In genomic region chr14:76613604-76614003, GRCm38 (mm10) we compare ENCODE assay signal across 27 mouse cellular contexts. TPM values are rescaled to one million over a fixed set of nuclear protein-coding genes. Genes with fewer than 3 reads are reported as not detected.
DNase-seq lines count a peak whose midpoint lies in the region; ATAC-seq and TF ChIP-seq lines count a peak whose summit lies in the region.
"Had no signal": no experiment of that assay in that cellular context is flagged by ENCODE, and none has a peak within 500 bp of the region (broad histone marks: within the 10 kb centered on the region; RNA-seq: fewer than 3 reads in every experiment).

No protein-coding gene starts in this region.

- no peak overlapping the region for H3K9ac ChIP-seq in lung, postnatal 0 days (replicated peaks; ENCODE audit: low read depth)
- H3K9ac ChIP-seq: embryonic facial prominence, embryonic 13.5 days; forebrain, embryonic 12.5 days; forebrain, embryonic 15.5 days; heart, embryonic 12.5 days; heart, embryonic 15.5 days; hindbrain, embryonic 12.5 days; hindbrain, embryonic 15.5 days had no signal

- H3K9me3 ChIP-seq in lung, postnatal 0 days (ENCODE audit: low read length): no peaks in the 10 kb centered on the region
- H3K9me3 ChIP-seq: embryonic facial prominence, embryonic 10.5 days; embryonic facial prominence, embryonic 13.5 days; forebrain, embryonic 12.5 days; forebrain, embryonic 15.5 days; heart, embryonic 12.5 days; heart, embryonic 15.5 days; hindbrain, embryonic 12.5 days; hindbrain, embryonic 15.5 days had no signal

- DNase-seq in gastrocnemius, postnatal 25 days: peak; percentile 40
- no peak for DNase-seq in gastrocnemius, postnatal 14 days
- DNase-seq in lung, postnatal 0 days (ENCODE audit: low spot score): peak; percentile 29
- DNase-seq in lung, postnatal 25 days (ENCODE audit: low spot score): no peak
- peak; percentile 38 for DNase-seq in skeletal muscle tissue, adult 2 months (ENCODE audit: low read depth, low spot score)
- no peak for DNase-seq in layer of hippocampus, adult 18-20 months (ENCODE audit: low spot score in 2 of 2)
- DNase-seq: adrenal gland, adult 2 months; adrenal gland, postnatal 14 days; cerebellum, adult 11 months; cerebellum, adult 2 months; cerebellum, postnatal 10 days; cerebellum, postnatal 36 days; embryo, embryonic 11 days; gastrocnemius, postnatal 36 days; heart, postnatal 14 days had no signal

- no peak for TF ChIP-seq CTCF in lung, postnatal 0 days (IDR thresholded peaks at IDR 0.05)

- H3K36me3 ChIP-seq in lung, postnatal 0 days (ENCODE audit: insufficient read depth, low read length): no peaks in the 10 kb centered on the region
- H3K36me3 ChIP-seq: embryonic facial prominence, embryonic 10.5 days; embryonic facial prominence, embryonic 13.5 days; forebrain, embryonic 12.5 days; forebrain, embryonic 15.5 days; heart, embryonic 12.5 days; heart, embryonic 15.5 days; hindbrain, embryonic 12.5 days; hindbrain, embryonic 15.5 days had no signal

- H3K4me2 ChIP-seq in lung, postnatal 0 days (replicated peaks; ENCODE audit: low read depth, low read length): no peak overlapping the region
- H3K4me2 ChIP-seq: embryonic facial prominence, embryonic 13.5 days; forebrain, embryonic 12.5 days; forebrain, embryonic 15.5 days; heart, embryonic 12.5 days; heart, embryonic 15.5 days; hindbrain, embryonic 12.5 days; hindbrain, embryonic 15.5 days had no signal

- intact Hi-C loops in gastrocnemius, postnatal 14 days (cut with DNase I; ENCODE audit: low total_unique reads): loop anchor here (2.0 kb wide), 1 partner anchor 59 kb away; no protein-coding TSS in a partner anchor

- TF ChIP-seq EP300 in lung, postnatal 0 days (IDR thresholded peaks at IDR 0.05): no peak

- H3K27me3 ChIP-seq in lung, postnatal 0 days (replicated peaks; ENCODE audit: insufficient read depth, low read length): no peaks in the 10 kb centered on the region
- H3K27me3 ChIP-seq: embryonic facial prominence, embryonic 13.5 days; forebrain, embryonic 12.5 days; forebrain, embryonic 15.5 days; heart, embryonic 12.5 days; heart, embryonic 15.5 days; hindbrain, embryonic 12.5 days; hindbrain, embryonic 15.5 days had no signal

- H3K4me3 ChIP-seq in lung, postnatal 0 days (ENCODE audit: low read depth, low read length): no peak overlapping the region
- H3K4me3 ChIP-seq: embryonic facial prominence, embryonic 10.5 days; embryonic facial prominence, embryonic 13.5 days; erythroblast, embryonic 14.5 days; forebrain, embryonic 12.5 days; forebrain, embryonic 15.5 days; heart, embryonic 12.5 days; heart, embryonic 15.5 days; hindbrain, embryonic 12.5 days; hindbrain, embryonic 15.5 days had no signal

- H3K27ac ChIP-seq in lung, postnatal 0 days (ENCODE audit: low read length): no peak overlapping the region
- H3K27ac ChIP-seq: embryonic facial prominence, embryonic 10.5 days; embryonic facial prominence, embryonic 13.5 days; forebrain, embryonic 12.5 days; forebrain, embryonic 15.5 days; heart, embryonic 15.5 days; hindbrain, embryonic 12.5 days; hindbrain, embryonic 15.5 days had no signal

- peaks cover 3% of the 10 kb centered on the region; the same call in 1 of the 2 replicates for H3K4me1 ChIP-seq in lung, postnatal 0 days (ENCODE audit: insufficient read depth, low read depth, low read length)

- ATAC-seq in lung, postnatal 0 days: no peak
- ATAC-seq: forebrain, embryonic 15.5 days; intestine, postnatal 0 days had no signal

- WGBS in lung, postnatal 0 days: 81% methylated on average over 6 of the region's 6 CpGs

RNA-seq across cellular contexts. Expression of gene Serp2, which starts 56.9 kb away (rescaled TPM):
- total RNA-seq in gastrocnemius, postnatal 25 days (2021): under 1 TPM; 0.64 to 0.94 TPM
- total RNA-seq in gastrocnemius, postnatal 14 days (2021): under 1 TPM; 0.62 to 0.97 TPM
- 4.1 and 5.1 TPM in 2 replicates for polyA plus RNA-seq in lung, postnatal 0 days (2015; fragmentation: Nextera tagmentation; extraction: Ambion mirVana)
- 100 to 1,000 TPM; 150 to 152 TPM for total RNA-seq in layer of hippocampus, adult 18-20 months (2021)
- total RNA-seq: granulocyte monocyte progenitor cell, adult 5-6 weeks; hematopoietic stem cell, adult 5-6 weeks had no signal

Comparison
In these comparisons a context has a peak if more than half of its experiments do, and no peak if none do; other contexts are left out.
1. DNase-seq: peak in gastrocnemius, postnatal 25 days (single experiment), lung, postnatal 0 days (single experiment) and skeletal muscle tissue, adult 2 months (single experiment); none in gastrocnemius, postnatal 14 days (single experiment), lung, postnatal 25 days (single experiment) and layer of hippocampus, adult 18-20 months (0 of 2).
2. RNA of gene Serp2, which starts 56.9 kb away (total RNA-seq): 150 to 152 TPM in layer of hippocampus, adult 18-20 months; 0.62 to 0.97 TPM in gastrocnemius, postnatal 14 days and 0.64 to 0.94 TPM in gastrocnemius, postnatal 25 days; every median in the first group is over 10 times any median in the second.